Mouse (Mus musculus): Measurements from ENCODE around the gene Unc50. TPM values are rescaled to one million over a fixed set of nuclear protein-coding genes. Genes with fewer than 3 reads are reported as not detected.

The Unc50 gene
- polyA plus RNA-seq, 1 experiment = 33.1 TPM

GRCm38 (mm10) chr1:37407228-37407627, 22.7 kb upstream of the Unc50 start:
- TF ChIP-seq MYOD1 (IDR thresholded peaks at IDR 0.05; ENCODE audit: control insufficient read depth in 1 of 3, insufficient read length in 2 of 3, low read depth in 2 of 3) (no peak), TCF3 (IDR thresholded peaks at IDR 0.05; ENCODE audit: insufficient read length, low read depth) (no peak), MAX (IDR thresholded peaks at IDR 0.05; ENCODE audit: low read depth) (no peak), POLR2A (IDR thresholded peaks at IDR 0.05; ENCODE audit: insufficient read length, low read depth) (no peak), CEBPB (IDR thresholded peaks at IDR 0.05; ENCODE audit: insufficient read depth, poor library complexity, severe bottlenecking) (no peak), SRF (IDR thresholded peaks at IDR 0.05; ENCODE audit: control insufficient read depth, insufficient read length, low read depth) (no peak), REST (IDR thresholded peaks at IDR 0.05; ENCODE audit: insufficient read depth, insufficient read length) (no peak), E2F4 (IDR thresholded peaks at IDR 0.05; ENCODE audit: insufficient read depth) (no peak), USF1 (IDR thresholded peaks at IDR 0.05; ENCODE audit: low read depth) (no peak), POLR2AphosphoS2 (IDR thresholded peaks at IDR 0.05; ENCODE audit: insufficient read length, low read depth) (no peak), MYOG (IDR thresholded peaks at IDR 0.05; ENCODE audit: control insufficient read depth in 1 of 3, insufficient read depth in 1 of 3, insufficient read length in 2 of 3, low read depth in 2 of 3) (no peak), TCF12 (IDR thresholded peaks at IDR 0.05; ENCODE audit: insufficient read depth, poor library complexity, severe bottlenecking) (no peak)
- Histone ChIP-seq H3K4me2 (ENCODE audit: low read depth) (no peak overlapping the region), H3ac (ENCODE audit: control insufficient read depth, insufficient read length) (no peak overlapping the region), H3K4me3 (no peak overlapping the region), H3K36me3 (ENCODE audit: control insufficient read depth, insufficient read depth) (no peaks in the 10 kb centered on the region), H3K79me2 (ENCODE audit: control insufficient read depth, insufficient read depth) (no peaks in the 10 kb centered on the region), H3K27me3 (ENCODE audit: control insufficient read depth, insufficient read depth, insufficient read length) (no peaks in the 10 kb centered on the region)

GRCm38 (mm10) chr1:37408059-37408458, 21.9 kb upstream of the Unc50 start:
- Histone ChIP-seq H3K4me2 (ENCODE audit: low read depth) (no peak overlapping the region), H3K27me3 (ENCODE audit: control insufficient read depth, insufficient read depth, insufficient read length) (no peaks in the 10 kb centered on the region), H3ac (ENCODE audit: control insufficient read depth, insufficient read length) (no peak overlapping the region), H3K4me3 (no peak overlapping the region), H3K36me3 (ENCODE audit: control insufficient read depth, insufficient read depth) (no peaks in the 10 kb centered on the region), H3K79me2 (ENCODE audit: control insufficient read depth, insufficient read depth) (no peaks in the 10 kb centered on the region)
- TF ChIP-seq TCF12 (IDR thresholded peaks at IDR 0.05; ENCODE audit: insufficient read depth, poor library complexity, severe bottlenecking) (no peak), SRF (IDR thresholded peaks at IDR 0.05; ENCODE audit: control insufficient read depth, insufficient read length, low read depth) (no peak)

DNA sequence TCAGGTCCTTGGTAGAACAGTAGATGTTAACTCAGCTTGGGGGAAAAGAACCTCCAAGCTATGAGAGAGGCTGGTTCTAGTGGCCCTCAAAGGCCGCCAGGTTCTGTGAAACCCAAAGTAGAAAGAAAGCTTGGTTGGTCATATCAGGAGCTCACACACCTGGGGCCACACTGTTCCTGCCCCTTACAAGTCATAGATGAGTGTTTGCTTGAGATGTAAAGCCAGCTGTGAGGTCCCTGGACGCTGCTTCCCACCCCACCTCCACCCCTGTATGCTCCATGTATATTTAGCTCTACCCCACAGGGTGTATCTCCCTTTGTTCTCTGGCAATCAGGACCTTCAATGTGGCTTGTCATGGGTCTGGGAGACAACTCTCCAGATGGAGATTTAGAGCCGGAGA, 21.3 kb upstream of the Unc50 start:
- no peaks in the 10 kb centered on the region for H3K36me3 ChIP-seq (ENCODE audit: control insufficient read depth, insufficient read depth)
- TF ChIP-seq SRF (IDR thresholded peaks at IDR 0.05; ENCODE audit: control insufficient read depth, insufficient read length, low read depth) (no peak), USF1 (IDR thresholded peaks at IDR 0.05; ENCODE audit: low read depth) (no peak), POLR2A (IDR thresholded peaks at IDR 0.05; ENCODE audit: insufficient read length, low read depth) (no peak), REST (IDR thresholded peaks at IDR 0.05; ENCODE audit: insufficient read depth, insufficient read length) (no peak), MAX (IDR thresholded peaks at IDR 0.05; ENCODE audit: low read depth) (no peak), TCF12 (IDR thresholded peaks at IDR 0.05; ENCODE audit: insufficient read depth, poor library complexity, severe bottlenecking) (no peak), TCF3 (IDR thresholded peaks at IDR 0.05; ENCODE audit: insufficient read length, low read depth) (no peak), MYOG (IDR thresholded peaks at IDR 0.05; ENCODE audit: control insufficient read depth in 1 of 3, insufficient read depth in 1 of 3, insufficient read length in 2 of 3, low read depth in 2 of 3) (no peak), CEBPB (IDR thresholded peaks at IDR 0.05; ENCODE audit: insufficient read depth, poor library complexity, severe bottlenecking) (no peak), MYOD1 (IDR thresholded peaks at IDR 0.05; ENCODE audit: control insufficient read depth in 1 of 3, insufficient read length in 2 of 3, low read depth in 2 of 3) (no peak), POLR2AphosphoS2 (IDR thresholded peaks at IDR 0.05; ENCODE audit: insufficient read length, low read depth) (no peak), E2F4 (IDR thresholded peaks at IDR 0.05; ENCODE audit: insufficient read depth) (no peak)
- H3K4me3 ChIP-seq = no peak overlapping the region
- H3K4me2 ChIP-seq (ENCODE audit: low read depth) = no peak overlapping the region
- no peaks in the 10 kb centered on the region for H3K79me2 ChIP-seq (ENCODE audit: control insufficient read depth, insufficient read depth)
- no peak overlapping the region for H3ac ChIP-seq (ENCODE audit: control insufficient read depth, insufficient read length)
- H3K27me3 ChIP-seq (ENCODE audit: control insufficient read depth, insufficient read depth, insufficient read length) = no peaks in the 10 kb centered on the region

DNA sequence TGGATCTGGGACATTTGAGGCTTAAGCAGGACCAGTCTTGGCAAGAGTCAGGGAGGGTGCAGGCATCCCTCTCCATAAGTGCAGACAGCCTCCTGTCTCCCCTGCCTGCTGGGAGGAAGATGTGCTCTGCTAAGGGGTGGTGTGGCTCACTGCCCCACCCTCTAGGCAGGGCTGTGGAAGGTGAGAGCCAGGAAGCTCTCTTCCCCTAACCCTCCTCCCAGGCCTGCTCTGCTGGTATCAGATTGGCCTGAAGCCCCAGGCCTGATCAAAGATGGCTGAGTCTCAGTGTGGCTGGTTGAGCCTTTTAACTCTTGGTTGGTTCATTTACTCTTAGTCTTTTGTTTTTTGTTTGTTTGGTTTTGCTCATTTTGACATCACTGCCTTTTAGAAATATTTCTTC, 20.3 kb upstream of the Unc50 start:
- H3K27me3 ChIP-seq (ENCODE audit: control insufficient read depth, insufficient read depth, insufficient read length) = no peaks in the 10 kb centered on the region
- no peak overlapping the region for H3ac ChIP-seq (ENCODE audit: control insufficient read depth, insufficient read length)
- H3K4me3 ChIP-seq = no peak overlapping the region
- no peaks in the 10 kb centered on the region for H3K36me3 ChIP-seq (ENCODE audit: control insufficient read depth, insufficient read depth)
- H3K79me2 ChIP-seq (ENCODE audit: control insufficient read depth, insufficient read depth) = no peaks in the 10 kb centered on the region
- no peak overlapping the region for H3K4me2 ChIP-seq (ENCODE audit: low read depth)
- TF ChIP-seq SRF (IDR thresholded peaks at IDR 0.05; ENCODE audit: control insufficient read depth, insufficient read length, low read depth) = no peak
- no peak for TF ChIP-seq TCF12 (IDR thresholded peaks at IDR 0.05; ENCODE audit: insufficient read depth, poor library complexity, severe bottlenecking)
- TF ChIP-seq MYOD1 (IDR thresholded peaks at IDR 0.05; ENCODE audit: control insufficient read depth in 1 of 3, insufficient read length in 2 of 3, low read depth in 2 of 3) = no peak
- no peak for TF ChIP-seq E2F4 (IDR thresholded peaks at IDR 0.05; ENCODE audit: insufficient read depth)
- no peak for TF ChIP-seq CEBPB (IDR thresholded peaks at IDR 0.05; ENCODE audit: insufficient read depth, poor library complexity, severe bottlenecking)
- TF ChIP-seq TCF3 (IDR thresholded peaks at IDR 0.05; ENCODE audit: insufficient read length, low read depth) = no peak
- no peak for TF ChIP-seq USF1 (IDR thresholded peaks at IDR 0.05; ENCODE audit: low read depth)
- no peak for TF ChIP-seq REST (IDR thresholded peaks at IDR 0.05; ENCODE audit: insufficient read depth, insufficient read length)
- TF ChIP-seq POLR2A (IDR thresholded peaks at IDR 0.05; ENCODE audit: insufficient read length, low read depth) = no peak
- no peak for TF ChIP-seq MAX (IDR thresholded peaks at IDR 0.05; ENCODE audit: low read depth)
- TF ChIP-seq POLR2AphosphoS2 (IDR thresholded peaks at IDR 0.05; ENCODE audit: insufficient read length, low read depth) = no peak
- no peak for TF ChIP-seq MYOG (IDR thresholded peaks at IDR 0.05; ENCODE audit: control insufficient read depth in 1 of 3, insufficient read depth in 1 of 3, insufficient read length in 2 of 3, low read depth in 2 of 3)

DNA sequence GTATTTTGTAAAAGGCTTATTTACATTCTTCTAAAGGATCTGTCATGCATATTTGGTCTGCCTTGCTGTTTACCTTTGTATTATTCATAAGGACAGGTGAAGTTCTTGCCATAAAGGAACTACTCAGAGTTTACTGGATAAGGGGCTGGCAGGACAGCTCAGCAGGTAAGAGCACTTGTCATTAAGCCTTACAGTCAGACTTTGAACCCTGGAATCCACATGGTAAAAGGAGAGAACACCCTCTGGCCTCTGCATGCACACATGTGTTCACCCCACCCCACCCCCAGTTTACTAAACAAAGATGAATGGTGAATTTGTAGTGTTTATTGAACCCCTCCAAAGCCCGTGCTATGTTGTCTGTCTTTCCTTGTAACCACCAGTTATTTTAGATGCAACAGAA, 14.5 kb upstream of the Unc50 start:
- Histone ChIP-seq H3K4me2 (ENCODE audit: low read depth) (no peak overlapping the region), H3K4me3 (no peak overlapping the region), H3K79me2 (ENCODE audit: control insufficient read depth, insufficient read depth) (no peaks in the 10 kb centered on the region), H3K27me3 (ENCODE audit: control insufficient read depth, insufficient read depth, insufficient read length) (no peaks in the 10 kb centered on the region), H3ac (ENCODE audit: control insufficient read depth, insufficient read length) (no peak overlapping the region), H3K36me3 (ENCODE audit: control insufficient read depth, insufficient read depth) (peaks cover 24% of the 10 kb centered on the region)
- TF ChIP-seq CEBPB (IDR thresholded peaks at IDR 0.05; ENCODE audit: insufficient read depth, poor library complexity, severe bottlenecking) (no peak), MYOD1 (IDR thresholded peaks at IDR 0.05; ENCODE audit: control insufficient read depth in 1 of 3, insufficient read length in 2 of 3, low read depth in 2 of 3) (no peak), TCF12 (IDR thresholded peaks at IDR 0.05; ENCODE audit: insufficient read depth, poor library complexity, severe bottlenecking) (no peak), TCF3 (IDR thresholded peaks at IDR 0.05; ENCODE audit: insufficient read length, low read depth) (no peak), POLR2AphosphoS2 (IDR thresholded peaks at IDR 0.05; ENCODE audit: insufficient read length, low read depth) (no peak), MYOG (IDR thresholded peaks at IDR 0.05; ENCODE audit: control insufficient read depth in 1 of 3, insufficient read depth in 1 of 3, insufficient read length in 2 of 3, low read depth in 2 of 3) (no peak), SRF (IDR thresholded peaks at IDR 0.05; ENCODE audit: control insufficient read depth, insufficient read length, low read depth) (no peak), USF1 (IDR thresholded peaks at IDR 0.05; ENCODE audit: low read depth) (no peak), POLR2A (IDR thresholded peaks at IDR 0.05; ENCODE audit: insufficient read length, low read depth) (no peak), E2F4 (IDR thresholded peaks at IDR 0.05; ENCODE audit: insufficient read depth) (no peak), MAX (IDR thresholded peaks at IDR 0.05; ENCODE audit: low read depth) (no peak), REST (IDR thresholded peaks at IDR 0.05; ENCODE audit: insufficient read depth, insufficient read length) (no peak)
